Mouse (Mus musculus): ENCODE results near the gene Slc30a4. TPM values are rescaled to one million over a fixed set of nuclear protein-coding genes. Genes with fewer than 3 reads are reported as not detected.

The Slc30a4 gene
- polyA plus RNA-seq, 1 experiment from 2014 or later = 6.2 TPM

- H3K4me2 ChIP-seq (replicated peaks; ENCODE audit: low read depth, low read length) = no peak overlapping the region
- H3K36me3 ChIP-seq (ENCODE audit: insufficient read depth, low read length) = no peaks in the 10 kb centered on the region
- WGBS = 88% methylated on average over 1 of the region's 1 CpGs
Measured at GRCm38 (mm10) chr2:122683641-122684040, 18.8 kb downstream of the Slc30a4 start.

GRCm38 (mm10) chr2:122682520-122682919 is 19.9 kb downstream of the Slc30a4 start:
- no peaks in the 10 kb centered on the region for H3K27me3 ChIP-seq (ENCODE audit: insufficient read depth, low read length)
- no peak overlapping the region for H3K4me3 ChIP-seq (ENCODE audit: low read length)
- no peak overlapping the region for H3K9ac ChIP-seq (replicated peaks; ENCODE audit: low read length)
- H3K36me3 ChIP-seq (ENCODE audit: insufficient read depth, low read length) = no peaks in the 10 kb centered on the region
- 71% methylated on average over 2 of the region's 2 CpGs for WGBS
- H3K27ac ChIP-seq (ENCODE audit: low read length) = no peak overlapping the region
- no peaks in the 10 kb centered on the region for H3K4me1 ChIP-seq (ENCODE audit: insufficient read depth, low read length)
- H3K4me2 ChIP-seq (replicated peaks; ENCODE audit: low read depth, low read length) = no peak overlapping the region
- H3K9me3 ChIP-seq (ENCODE audit: low read length) = peaks cover 10% of the 10 kb centered on the region
- ATAC-seq (ENCODE audit: low FRiP score, low TSS enrichment) = no peak

More at GRCm38 (mm10) chr2:122683641-122684040, 18.8 kb downstream of the Slc30a4 start:
- H3K27ac ChIP-seq (ENCODE audit: low read length) = no peak overlapping the region
- no peaks in the 10 kb centered on the region for H3K4me1 ChIP-seq (ENCODE audit: insufficient read depth, low read length)
- no peaks in the 10 kb centered on the region for H3K27me3 ChIP-seq (ENCODE audit: insufficient read depth, low read length)
- no peak for ATAC-seq (ENCODE audit: low FRiP score, low TSS enrichment)
- no peak overlapping the region for H3K9ac ChIP-seq (replicated peaks; ENCODE audit: low read length)
- no peak overlapping the region for H3K4me3 ChIP-seq (ENCODE audit: low read length)
- H3K9me3 ChIP-seq (ENCODE audit: low read length) = peaks cover 10% of the 10 kb centered on the region

- Histone ChIP-seq H3K9me3 (ENCODE audit: low read length) (peaks cover 10% of the 10 kb centered on the region), H3K9ac (replicated peaks; ENCODE audit: low read length) (no peak overlapping the region), H3K36me3 (ENCODE audit: insufficient read depth, low read length) (no peaks in the 10 kb centered on the region), H3K27ac (ENCODE audit: low read length) (no peak overlapping the region), H3K27me3 (ENCODE audit: insufficient read depth, low read length) (no peaks in the 10 kb centered on the region), H3K4me1 (ENCODE audit: insufficient read depth, low read length) (no peaks in the 10 kb centered on the region), H3K4me2 (replicated peaks; ENCODE audit: low read depth, low read length) (no peak overlapping the region), H3K4me3 (ENCODE audit: low read length) (no peak overlapping the region)
- 84% methylated on average over 5 of the region's 5 CpGs for WGBS
- no peak for ATAC-seq (ENCODE audit: low FRiP score, low TSS enrichment)
Measured at GRCm38 (mm10) chr2:122681379-122682137, 20.9 kb downstream of the Slc30a4 start.

GRCm38 (mm10) chr2:122675126-122675525 is 27.3 kb downstream of the Slc30a4 start:
- Histone ChIP-seq H3K27ac (ENCODE audit: low read length) (no peak overlapping the region), H3K9me3 (ENCODE audit: low read length) (no peaks in the 10 kb centered on the region), H3K9ac (replicated peaks; ENCODE audit: low read length) (no peak overlapping the region), H3K27me3 (ENCODE audit: insufficient read depth, low read length) (no peaks in the 10 kb centered on the region), H3K36me3 (ENCODE audit: insufficient read depth, low read length) (no peaks in the 10 kb centered on the region), H3K4me1 (ENCODE audit: insufficient read depth, low read length) (no peaks in the 10 kb centered on the region), H3K4me2 (replicated peaks; ENCODE audit: low read depth, low read length) (no peak overlapping the region), H3K4me3 (ENCODE audit: low read length) (no peak overlapping the region)
- ATAC-seq (ENCODE audit: low FRiP score, low TSS enrichment) = no peak
- WGBS = 89% methylated on average over 2 of the region's 2 CpGs

GRCm38 (mm10) chr2:122672841-122673240 is 29.6 kb downstream of the Slc30a4 start:
- Histone ChIP-seq H3K4me1 (ENCODE audit: insufficient read depth, low read length) (no peaks in the 10 kb centered on the region), H3K27ac (ENCODE audit: low read length) (no peak overlapping the region), H3K27me3 (ENCODE audit: insufficient read depth, low read length) (no peaks in the 10 kb centered on the region), H3K36me3 (ENCODE audit: insufficient read depth, low read length) (no peaks in the 10 kb centered on the region), H3K9me3 (ENCODE audit: low read length) (no peaks in the 10 kb centered on the region), H3K4me3 (ENCODE audit: low read length) (no peak overlapping the region), H3K9ac (replicated peaks; ENCODE audit: low read length) (no peak overlapping the region), H3K4me2 (replicated peaks; ENCODE audit: low read depth, low read length) (no peak overlapping the region)
- ATAC-seq (ENCODE audit: low FRiP score, low TSS enrichment) = no peak
- WGBS = 72% methylated on average over 5 of the region's 5 CpGs

DNA sequence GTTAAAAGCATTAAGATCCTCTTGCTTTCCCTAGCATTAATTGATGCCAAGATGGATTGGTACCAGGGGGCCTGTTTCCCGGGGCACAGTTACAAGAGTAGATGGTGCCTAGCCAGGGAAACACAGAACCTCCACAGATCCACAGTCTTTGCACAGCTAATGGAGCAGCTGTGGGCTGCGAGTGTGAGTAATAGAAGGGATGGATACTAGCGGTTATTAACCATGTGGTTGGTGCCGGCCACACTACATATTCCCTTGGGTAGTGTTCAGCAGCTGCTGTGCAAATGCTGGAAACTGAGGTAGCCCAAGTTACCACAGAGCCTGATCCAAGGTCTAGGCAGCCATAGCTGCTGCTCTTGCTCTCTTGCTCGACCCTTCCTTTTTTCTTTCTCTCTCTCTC is 30.7 kb downstream of the Slc30a4 start:
- H3K4me2 ChIP-seq (replicated peaks; ENCODE audit: low read depth, low read length) = no peak overlapping the region
- no peak overlapping the region for H3K9ac ChIP-seq (replicated peaks; ENCODE audit: low read length)
- 80% methylated on average over 5 of the region's 5 CpGs for WGBS
- H3K36me3 ChIP-seq (ENCODE audit: insufficient read depth, low read length) = no peaks in the 10 kb centered on the region
- no peak for ATAC-seq (ENCODE audit: low FRiP score, low TSS enrichment)
- H3K4me1 ChIP-seq (ENCODE audit: insufficient read depth, low read length) = no peaks in the 10 kb centered on the region
- H3K9me3 ChIP-seq (ENCODE audit: low read length) = no peaks in the 10 kb centered on the region
- H3K4me3 ChIP-seq (ENCODE audit: low read length) = no peak overlapping the region
- 0 out of 2 replicates have a peak, but pooled peaks cover 3% of the 10 kb centered on the region for H3K27me3 ChIP-seq (ENCODE audit: insufficient read depth, low read length)
- H3K27ac ChIP-seq (ENCODE audit: low read length) = no peak overlapping the region

GRCm38 (mm10) chr2:122667856-122668255 is 34.6 kb downstream of the Slc30a4 start:
- WGBS = 41% methylated on average over 5 of the region's 5 CpGs
- Histone ChIP-seq H3K9ac (replicated peaks; ENCODE audit: low read length) (no peak overlapping the region), H3K36me3 (ENCODE audit: insufficient read depth, low read length) (no peaks in the 10 kb centered on the region), H3K4me1 (ENCODE audit: insufficient read depth, low read length) (no peaks in the 10 kb centered on the region), H3K27ac (ENCODE audit: low read length) (no peak overlapping the region), H3K4me2 (replicated peaks; ENCODE audit: low read depth, low read length) (no peak overlapping the region), H3K4me3 (ENCODE audit: low read length) (no peak overlapping the region), H3K27me3 (ENCODE audit: insufficient read depth, low read length) (0 out of 2 replicates have a peak, but pooled peaks cover 4% of the 10 kb centered on the region), H3K9me3 (ENCODE audit: low read length) (no peaks in the 10 kb centered on the region)
- ATAC-seq (ENCODE audit: low FRiP score, low TSS enrichment) = no peak

- Histone ChIP-seq H3K4me3 (ENCODE audit: low read length) (no peak overlapping the region), H3K9ac (replicated peaks; ENCODE audit: low read length) (no peak overlapping the region), H3K4me2 (replicated peaks; ENCODE audit: low read depth, low read length) (no peak overlapping the region), H3K36me3 (ENCODE audit: insufficient read depth, low read length) (no peaks in the 10 kb centered on the region), H3K27me3 (ENCODE audit: insufficient read depth, low read length) (0 out of 2 replicates have a peak, but pooled peaks cover 4% of the 10 kb centered on the region), H3K27ac (ENCODE audit: low read length) (no peak overlapping the region), H3K4me1 (ENCODE audit: insufficient read depth, low read length) (no peaks in the 10 kb centered on the region), H3K9me3 (ENCODE audit: low read length) (no peaks in the 10 kb centered on the region)
- peak; percentile 69; the same call in 1 of the 2 replicates for ATAC-seq (ENCODE audit: low FRiP score, low TSS enrichment)
- 29% methylated on average over 12 of the region's 12 CpGs for WGBS
Measured at GRCm38 (mm10) chr2:122665973-122666875, 36.2 kb downstream of the Slc30a4 start.

- 0 out of 2 replicates have a peak, but pooled peaks have one; percentile 19 for ATAC-seq (ENCODE audit: low FRiP score, low TSS enrichment)
- Histone ChIP-seq H3K4me3 (ENCODE audit: low read length) (no peak overlapping the region), H3K4me2 (replicated peaks; ENCODE audit: low read depth, low read length) (no peak overlapping the region), H3K9me3 (ENCODE audit: low read length) (no peaks in the 10 kb centered on the region), H3K36me3 (ENCODE audit: insufficient read depth, low read length) (no peaks in the 10 kb centered on the region), H3K9ac (replicated peaks; ENCODE audit: low read length) (no peak overlapping the region), H3K27ac (ENCODE audit: low read length) (no peak overlapping the region), H3K4me1 (ENCODE audit: insufficient read depth, low read length) (no peaks in the 10 kb centered on the region), H3K27me3 (ENCODE audit: insufficient read depth, low read length) (0 out of 2 replicates have a peak, but pooled peaks cover 4% of the 10 kb centered on the region)
- 62% methylated on average over 6 of the region's 6 CpGs for WGBS
Measured at GRCm38 (mm10) chr2:122665253-122665972, 37.0 kb downstream of the Slc30a4 start.
